8 mouse cellular contexts compared by ENCODE assay signal in genomic region chr1:120119389-120119788, GRCm38 (mm10). TPM values are rescaled to one million over a fixed set of nuclear protein-coding genes. Genes with fewer than 3 reads are reported as not detected.
DNase-seq lines count a peak whose midpoint lies in the region; ATAC-seq and TF ChIP-seq lines count a peak whose summit lies in the region.

No protein-coding gene starts in this region.

- no peak for TF ChIP-seq POLR2A in small intestine, adult 2 months (IDR thresholded peaks at IDR 0.05; ENCODE audit: low read depth, low read length)

- DNase-seq in adrenal gland, adult (ENCODE audit: inconsistent age in 2 of 2, low spot score in 1 of 2): peak; percentile 46 to 72
- no peak for DNase-seq in adrenal gland, adult 8-10 months
- no peak for DNase-seq in lung, postnatal 4 days
- DNase-seq in limb, embryonic 10.5 days (ENCODE audit: low spot score): no peak
- no peak for DNase-seq in adrenal gland, postnatal 25 days
- DNase-seq in left cerebral cortex, postnatal 10 days (ENCODE audit: extremely low spot score in 1 of 2, low spot score in 2 of 2): no peak

- peak overlapping the region; percentile 88 for H3K4me2 ChIP-seq in lung, embryonic 16.5 days (ENCODE audit: low read depth, low read length)

- H3K4me3 ChIP-seq in lung, embryonic 16.5 days (ENCODE audit: low read length): peak overlapping the region; percentile 72; the same call in 1 of the 2 replicates
- peak overlapping the region; percentile 69; the same call in 1 of the 2 replicates for H3K4me3 ChIP-seq in limb, embryonic 10.5 days
- H3K4me3 ChIP-seq in small intestine, adult 2 months (ENCODE audit: low read depth, low read length): peak overlapping the region; percentile 77

- no peak overlapping the region for H3K27ac ChIP-seq in lung, embryonic 16.5 days (ENCODE audit: low read length)
- no peak overlapping the region for H3K27ac ChIP-seq in limb, embryonic 10.5 days
- peak overlapping the region; percentile 98 for H3K27ac ChIP-seq in small intestine, adult 2 months (ENCODE audit: insufficient read depth, low read depth, low read length)

- peaks cover 19% of the 10 kb centered on the region for H3K36me3 ChIP-seq in lung, embryonic 16.5 days (ENCODE audit: control insufficient read depth, insufficient read depth, low read length)
- peaks cover 54% of the 10 kb centered on the region for H3K36me3 ChIP-seq in limb, embryonic 10.5 days
- H3K36me3 ChIP-seq in small intestine, adult 2 months (ENCODE audit: control insufficient read depth, insufficient read depth, low read length): peaks cover 40% of the 10 kb centered on the region

- no peak overlapping the region; the same call in 1 of the 2 replicates for H3K9ac ChIP-seq in lung, embryonic 16.5 days (ENCODE audit: low read length)

- ATAC-seq in lung, embryonic 16.5 days (ENCODE audit: low read depth): no peak

- peaks cover 17% of the 10 kb centered on the region for H3K4me1 ChIP-seq in lung, embryonic 16.5 days (replicated peaks; ENCODE audit: control insufficient read depth, insufficient read depth, low read length)
- H3K4me1 ChIP-seq in limb, embryonic 10.5 days: peaks cover 31% of the 10 kb centered on the region
- peaks cover 31% of the 10 kb centered on the region for H3K4me1 ChIP-seq in small intestine, adult 2 months (ENCODE audit: control insufficient read depth, insufficient read depth, insufficient read length, low read length)

- no peak for TF ChIP-seq CTCF in small intestine, adult 2 months (IDR thresholded peaks at IDR 0.05; ENCODE audit: extremely low read depth, insufficient read length, insufficient replicate concordance, low read depth, low read length)

- H3K27me3 ChIP-seq in lung, embryonic 16.5 days (ENCODE audit: control insufficient read depth, insufficient read depth, low read depth, low read length): no peaks in the 10 kb centered on the region
- no peaks in the 10 kb centered on the region for H3K27me3 ChIP-seq in limb, embryonic 10.5 days (ENCODE audit: low read depth, poor library complexity, severe bottlenecking)
- no peaks in the 10 kb centered on the region for H3K27me3 ChIP-seq in small intestine, adult 2 months (ENCODE audit: control insufficient read depth, insufficient read depth, low read length)

- 79% methylated on average over 4 of the region's 4 CpGs for WGBS in lung, embryonic 16.5 days
- WGBS in limb, embryonic 10.5 days: 90% methylated on average over 4 of the region's 4 CpGs
- WGBS in small intestine, adult 2 months: 31% methylated on average over 4 of the region's 4 CpGs

- intact Hi-C loops in left cerebral cortex, postnatal 10 days (cut with DNase I): no loop called here

- peaks cover under 1% of the 10 kb centered on the region for H3K9me3 ChIP-seq in lung, embryonic 16.5 days (ENCODE audit: control insufficient read depth, low read length)
- no peaks in the 10 kb centered on the region for H3K9me3 ChIP-seq in limb, embryonic 10.5 days (replicated peaks)

RNA-seq across cellular contexts. Expression of gene Dbi, which starts 1.5 kb away (rescaled TPM):
- total RNA-seq in adrenal gland, adult 8-10 months (2022): 100 to 1,000 TPM; 667 to 804 (median 753) TPM
- polyA plus RNA-seq in lung, embryonic 16.5 days (2015; fragmentation: Nextera tagmentation; extraction: Ambion mirVana): 457 and 459 TPM in 2 replicates
- 670 and 699 TPM in 2 replicates for polyA plus RNA-seq in limb, embryonic 10.5 days (2016; fragmentation: Nextera tagmentation; extraction: Ambion mirVana)
- polyA plus RNA-seq in small intestine, adult 2 months (2012; rRNA removed): 419 and 468 TPM in 2 replicates
- total RNA-seq in adrenal gland, postnatal 25 days (2021): 791 and 964 TPM in 2 replicates
- 100 to 1,000 TPM; 343 to 360 TPM for total RNA-seq in left cerebral cortex, postnatal 10 days (2021)

RNA-seq across cellular contexts. Expression of gene 3110009E18Rik, which starts 1.6 kb away (rescaled TPM):
- 10 to 100 TPM in 3 of 4 experiments, 1 to 10 TPM in 1; 8.8 to 14.1 (median 11.2) TPM for total RNA-seq in adrenal gland, adult 8-10 months (2022)
- 18.1 and 18.7 TPM in 2 replicates for polyA plus RNA-seq in lung, embryonic 16.5 days (2015; fragmentation: Nextera tagmentation; extraction: Ambion mirVana)
- 14.7 and 19.3 TPM in 2 replicates for polyA plus RNA-seq in limb, embryonic 10.5 days (2016; fragmentation: Nextera tagmentation; extraction: Ambion mirVana)
- polyA plus RNA-seq in small intestine, adult 2 months (2012; rRNA removed): not detected in 2 replicates
- 13.2 and 14.5 TPM in 2 replicates for total RNA-seq in adrenal gland, postnatal 25 days (2021)
- 1 to 10 TPM; 6.8 to 8.7 TPM for total RNA-seq in left cerebral cortex, postnatal 10 days (2021)

RNA-seq across cellular contexts. Expression of gene Tmem37, which starts 45.5 kb away (rescaled TPM):
- total RNA-seq in adrenal gland, adult 8-10 months (2022): 10 to 100 TPM in 2 of 4 experiments, 1 to 10 TPM in 2; 8.7 to 21.2 (median 14.5) TPM
- 11.4 and 13.6 TPM in 2 replicates for polyA plus RNA-seq in lung, embryonic 16.5 days (2015; fragmentation: Nextera tagmentation; extraction: Ambion mirVana)
- polyA plus RNA-seq in limb, embryonic 10.5 days (2016; fragmentation: Nextera tagmentation; extraction: Ambion mirVana): 3.2 and 3.5 TPM in 2 replicates
- polyA plus RNA-seq in small intestine, adult 2 months (2012; rRNA removed): 121 and 171 TPM in 2 replicates
- 9.2 and 10.3 TPM in 2 replicates for total RNA-seq in adrenal gland, postnatal 25 days (2021)
- total RNA-seq in left cerebral cortex, postnatal 10 days (2021): 1 to 10 TPM; 1.4 to 1.8 TPM

Comparison
In these comparisons a context has a peak if more than half of its experiments do, and no peak if none do; other contexts are left out.
1. DNase-seq: peak in adrenal gland, adult (2 of 2); none in adrenal gland, adult 8-10 months (single experiment), lung, postnatal 4 days (0 of 2), limb, embryonic 10.5 days (single experiment), adrenal gland, postnatal 25 days (single experiment) and left cerebral cortex, postnatal 10 days (0 of 2).
2. Peak in every context shown above with its lines, with median percentiles within 50 percentile points of each other: H3K4me3 ChIP-seq.